Mouse (Mus musculus): ENCODE data around the gene Lmna.
A peak's percentile ranks its signal among the peaks of the same experiment; 100 is the strongest.

GRCm38 (mm10) chr3:88511559-88511958 lies 1.8 kb upstream of the Lmna start:
- no peak for TF ChIP-seq GATA1 (IDR thresholded peaks at IDR 0.05; ENCODE audit: low read depth, low read length)
- no peak for TF ChIP-seq POLR2A (IDR thresholded peaks at IDR 0.05; ENCODE audit: control insufficient read depth in 1 of 2, insufficient read depth in 1 of 2, low read depth in 1 of 2, low read length in 2 of 2, poor library complexity in 1 of 2)
- no peak for TF ChIP-seq CHD2 (IDR thresholded peaks at IDR 0.05; ENCODE audit: low read length)
- no peak for TF ChIP-seq USF2 (IDR thresholded peaks at IDR 0.05; ENCODE audit: borderline replicate concordance in 1 of 2, insufficient read depth in 1 of 2, low read depth in 1 of 2, low read length in 2 of 2)
- peak; percentile 18 to 31 (median 24); a peak in 3 of 6 replicates for TF ChIP-seq CTCF (IDR thresholded peaks at IDR 0.05 in 2 of 3, conservative IDR thresholded peaks at IDR 0.05 in 1 of 3; ENCODE audit: control insufficient read depth in 1 of 3, insufficient read depth in 1 of 3, low read depth in 2 of 3, low read length in 3 of 3, poor library complexity in 1 of 3, severe bottlenecking in 1 of 3)
- TF ChIP-seq MAFK (IDR thresholded peaks at IDR 0.05; ENCODE audit: borderline replicate concordance, low read depth, low read length), result no peak
- TF ChIP-seq USF1 (IDR thresholded peaks at IDR 0.05; ENCODE audit: low read depth, low read length), result no peak

Measured in MEL (cell line).